Mouse (Mus musculus): ENCODE data around the gene Eif2ak4. TPM values are rescaled to one million over a fixed set of nuclear protein-coding genes. Genes with fewer than 3 reads are reported as not detected.

Eif2ak4 gene
- polyA plus RNA-seq, 1 experiment from 2014 or later, result 14.8 TPM

- H3K4me1 ChIP-seq (replicated peaks), result peaks cover 16% of the 10 kb centered on the region
- ATAC-seq (ENCODE audit: insufficient number of reproducible peaks, insufficient read depth, low FRiP score, low TSS enrichment, low read depth), result peak; percentile 83
- no peak overlapping the region for H3K27ac ChIP-seq
- peak overlapping the region; percentile 46 for H3K9ac ChIP-seq (replicated peaks)
- WGBS, result 4% methylated on average over 43 of the region's 43 CpGs
- no peaks in the 10 kb centered on the region for H3K9me3 ChIP-seq
- H3K36me3 ChIP-seq, result no peaks in the 10 kb centered on the region
- H3K4me3 ChIP-seq (replicated peaks), result peak overlapping the region; percentile 53
- H3K27me3 ChIP-seq, result peaks cover 34% of the 10 kb centered on the region
- H3K4me2 ChIP-seq, result peak overlapping the region; percentile 97
Observed at GRCm38 (mm10) chr2:118373572-118374279, 14.7 kb upstream of the Eif2ak4 start.

GRCm38 (mm10) chr2:118375522-118375921, 12.9 kb upstream of the Eif2ak4 start:
- no peak overlapping the region for H3K4me3 ChIP-seq (replicated peaks)
- no peak for ATAC-seq (ENCODE audit: insufficient number of reproducible peaks, insufficient read depth, low FRiP score, low TSS enrichment, low read depth)
- WGBS, result 83% methylated on average over 1 of the region's 1 CpGs
- peaks cover 16% of the 10 kb centered on the region for H3K4me1 ChIP-seq (replicated peaks)
- H3K9me3 ChIP-seq, result no peaks in the 10 kb centered on the region
- H3K27me3 ChIP-seq, result peaks cover 26% of the 10 kb centered on the region
- H3K36me3 ChIP-seq, result no peaks in the 10 kb centered on the region
- no peak overlapping the region for H3K4me2 ChIP-seq
- H3K9ac ChIP-seq (replicated peaks), result no peak overlapping the region
- no peak overlapping the region for H3K27ac ChIP-seq

DNA sequence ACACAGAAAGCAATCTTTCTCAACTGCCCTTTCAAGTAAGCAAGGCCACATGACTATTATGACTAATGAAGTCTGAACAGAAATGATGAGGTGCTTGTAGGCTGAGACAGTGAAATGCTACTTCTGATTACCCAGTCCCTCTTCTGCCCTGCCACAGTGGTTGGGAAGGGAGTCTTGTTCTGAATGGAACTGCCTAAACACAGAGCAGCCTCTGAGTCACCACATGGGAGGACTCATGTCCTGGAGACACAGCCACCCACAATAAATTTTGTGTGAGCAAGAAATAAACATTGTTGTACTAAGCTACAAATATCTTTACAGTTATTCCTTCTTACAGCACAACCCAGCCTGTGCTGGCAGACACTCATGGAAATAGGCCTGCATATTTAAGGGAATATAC, 12.5 kb upstream of the Eif2ak4 start:
- Histone ChIP-seq H3K36me3 (no peaks in the 10 kb centered on the region), H3K27ac (no peak overlapping the region), H3K9me3 (no peaks in the 10 kb centered on the region), H3K9ac (replicated peaks) (no peak overlapping the region), H3K4me2 (no peak overlapping the region), H3K4me3 (replicated peaks) (no peak overlapping the region), H3K27me3 (peaks cover 23% of the 10 kb centered on the region), H3K4me1 (replicated peaks) (peaks cover 16% of the 10 kb centered on the region)
- ATAC-seq (ENCODE audit: insufficient number of reproducible peaks, insufficient read depth, low FRiP score, low TSS enrichment, low read depth), result no peak

GRCm38 (mm10) chr2:118379756-118380155, 8.7 kb upstream of the Eif2ak4 start:
- Histone ChIP-seq H3K36me3 (no peaks in the 10 kb centered on the region), H3K9ac (replicated peaks) (no peak overlapping the region), H3K4me1 (replicated peaks) (no peaks in the 10 kb centered on the region), H3K4me3 (replicated peaks) (no peak overlapping the region), H3K9me3 (no peaks in the 10 kb centered on the region), H3K27ac (no peak overlapping the region), H3K27me3 (no peaks in the 10 kb centered on the region), H3K4me2 (no peak overlapping the region)
- WGBS, result 73% methylated on average over 1 of the region's 1 CpGs
- ATAC-seq (ENCODE audit: insufficient number of reproducible peaks, insufficient read depth, low FRiP score, low TSS enrichment, low read depth), result no peak

GRCm38 (mm10) chr2:118383387-118383786, 5.0 kb upstream of the Eif2ak4 start:
- no peak overlapping the region for H3K27ac ChIP-seq
- WGBS, result 67% methylated on average over 5 of the region's 5 CpGs
- no peaks in the 10 kb centered on the region for H3K4me1 ChIP-seq (replicated peaks)
- H3K4me3 ChIP-seq (replicated peaks), result no peak overlapping the region
- no peak overlapping the region for H3K4me2 ChIP-seq
- H3K36me3 ChIP-seq, result no peaks in the 10 kb centered on the region
- no peak overlapping the region for H3K9ac ChIP-seq (replicated peaks)
- no peaks in the 10 kb centered on the region for H3K27me3 ChIP-seq
- no peaks in the 10 kb centered on the region for H3K9me3 ChIP-seq
- no peak for ATAC-seq (ENCODE audit: insufficient number of reproducible peaks, insufficient read depth, low FRiP score, low TSS enrichment, low read depth)

GRCm38 (mm10) chr2:118389569-118389968, 1.2 kb downstream of the Eif2ak4 start:
- WGBS, result 65% methylated on average over 3 of the region's 3 CpGs
- Histone ChIP-seq H3K4me3 (replicated peaks) (peak overlapping the region; percentile 77), H3K27me3 (no peaks in the 10 kb centered on the region), H3K9ac (replicated peaks) (no peak overlapping the region; the same call in 1 of the 2 replicates), H3K4me1 (replicated peaks) (peaks cover 12% of the 10 kb centered on the region), H3K36me3 (no peaks in the 10 kb centered on the region), H3K9me3 (no peaks in the 10 kb centered on the region), H3K27ac (no peak overlapping the region), H3K4me2 (peak overlapping the region; percentile 75)
- no peak for ATAC-seq (ENCODE audit: insufficient number of reproducible peaks, insufficient read depth, low FRiP score, low TSS enrichment, low read depth)

- Histone ChIP-seq H3K4me1 (replicated peaks) (peaks cover 12% of the 10 kb centered on the region), H3K27ac (no peak overlapping the region), H3K9ac (replicated peaks) (no peak overlapping the region), H3K4me2 (peak overlapping the region; percentile 75), H3K36me3 (no peaks in the 10 kb centered on the region), H3K9me3 (no peaks in the 10 kb centered on the region), H3K4me3 (replicated peaks) (no peak overlapping the region), H3K27me3 (no peaks in the 10 kb centered on the region)
- WGBS, result 88% methylated on average over 5 of the region's 5 CpGs
- no peak for ATAC-seq (ENCODE audit: insufficient number of reproducible peaks, insufficient read depth, low FRiP score, low TSS enrichment, low read depth)
Observed at GRCm38 (mm10) chr2:118390072-118390471, 1.7 kb downstream of the Eif2ak4 start.

DNA sequence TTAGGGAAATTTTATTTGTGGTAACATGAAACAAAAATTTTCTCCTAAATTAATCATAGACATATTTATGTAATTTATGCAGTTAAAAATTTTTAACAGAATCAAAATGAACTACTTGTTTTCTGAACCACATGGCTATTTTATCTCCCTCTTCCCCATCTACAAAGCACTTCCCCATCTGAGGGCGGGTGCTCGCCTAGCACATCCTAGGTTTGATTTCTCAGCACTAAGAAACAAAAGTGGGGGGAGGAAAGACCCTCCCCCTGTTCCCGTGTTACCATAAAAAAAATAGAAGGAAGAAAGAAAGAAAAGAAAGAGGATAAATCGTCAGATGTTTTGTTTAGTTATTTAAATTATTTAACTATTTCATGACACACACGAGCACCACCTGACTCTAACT, 2.8 kb downstream of the Eif2ak4 start:
- 85% methylated on average over 5 of the region's 5 CpGs for WGBS
- no peak for ATAC-seq (ENCODE audit: insufficient number of reproducible peaks, insufficient read depth, low FRiP score, low TSS enrichment, low read depth)
- H3K36me3 ChIP-seq, result no peaks in the 10 kb centered on the region
- H3K4me1 ChIP-seq (replicated peaks), result peaks cover 12% of the 10 kb centered on the region
- H3K4me3 ChIP-seq (replicated peaks), result no peak overlapping the region
- no peak overlapping the region for H3K9ac ChIP-seq (replicated peaks)
- H3K27me3 ChIP-seq, result no peaks in the 10 kb centered on the region
- H3K27ac ChIP-seq, result no peak overlapping the region
- H3K9me3 ChIP-seq, result no peaks in the 10 kb centered on the region
- H3K4me2 ChIP-seq, result no peak overlapping the region

- ATAC-seq (ENCODE audit: insufficient number of reproducible peaks, insufficient read depth, low FRiP score, low TSS enrichment, low read depth), result no peak
- no peaks in the 10 kb centered on the region for H3K9me3 ChIP-seq
- H3K36me3 ChIP-seq, result peaks cover 27% of the 10 kb centered on the region
- no peak overlapping the region for H3K27ac ChIP-seq
- H3K4me2 ChIP-seq, result no peak overlapping the region
- H3K9ac ChIP-seq (replicated peaks), result no peak overlapping the region
- H3K4me3 ChIP-seq (replicated peaks), result no peak overlapping the region
- no peaks in the 10 kb centered on the region for H3K4me1 ChIP-seq (replicated peaks)
- H3K27me3 ChIP-seq, result no peaks in the 10 kb centered on the region
- 89% methylated on average over 5 of the region's 5 CpGs for WGBS
Observed at GRCm38 (mm10) chr2:118399751-118400150, 11.3 kb downstream of the Eif2ak4 start.

DNA sequence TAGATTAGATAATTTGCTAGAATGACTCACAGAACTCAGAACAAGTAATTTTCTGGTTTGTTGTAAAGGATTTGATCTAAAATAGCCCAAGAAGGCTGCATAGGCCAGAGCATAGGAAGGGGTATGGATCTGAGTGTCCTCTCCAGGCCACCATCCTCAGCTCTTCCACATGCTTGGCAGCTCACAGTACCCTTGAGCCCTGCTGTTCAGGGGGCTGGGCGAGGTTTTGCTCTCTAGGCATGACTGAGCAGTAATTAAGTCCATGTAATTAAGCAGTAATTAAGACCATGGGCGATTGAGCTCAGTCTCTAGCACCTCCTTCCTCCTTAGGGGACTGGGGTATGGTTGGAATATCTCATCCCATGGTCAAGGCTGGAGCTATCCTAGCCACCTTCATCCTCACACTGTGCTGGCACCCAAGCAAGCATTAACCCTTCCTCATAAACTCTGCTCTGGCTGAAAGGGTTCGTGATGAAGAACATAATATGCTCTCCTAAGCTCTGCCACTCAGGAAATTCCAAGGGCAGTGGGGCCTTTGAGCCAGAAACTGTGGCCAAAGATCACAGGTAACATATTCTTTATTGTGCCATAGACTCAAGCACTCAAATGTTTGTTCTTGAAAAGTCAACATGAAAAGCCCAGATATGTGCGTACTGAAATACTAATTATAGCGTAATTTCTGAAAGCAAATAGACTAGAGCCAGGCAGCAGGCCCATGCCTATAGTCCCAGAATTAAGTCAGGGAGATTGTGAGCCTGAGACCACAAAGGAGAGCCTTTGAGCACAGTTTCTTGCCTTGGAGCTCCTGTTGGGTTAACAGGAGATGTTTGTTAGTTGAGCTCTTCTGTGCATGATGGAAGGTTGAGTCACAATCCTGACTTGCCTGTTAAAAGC, 13.7 kb downstream of the Eif2ak4 start:
- no peak for ATAC-seq (ENCODE audit: insufficient number of reproducible peaks, insufficient read depth, low FRiP score, low TSS enrichment, low read depth)
- H3K27ac ChIP-seq, result no peak overlapping the region
- no peaks in the 10 kb centered on the region for H3K27me3 ChIP-seq
- 78% methylated on average over 5 of the region's 5 CpGs for WGBS
- no peak overlapping the region for H3K9ac ChIP-seq (replicated peaks)
- no peak overlapping the region for H3K4me2 ChIP-seq
- H3K4me3 ChIP-seq (replicated peaks), result no peak overlapping the region
- no peaks in the 10 kb centered on the region for H3K4me1 ChIP-seq (replicated peaks)
- no peaks in the 10 kb centered on the region for H3K9me3 ChIP-seq
- peaks cover 39% of the 10 kb centered on the region for H3K36me3 ChIP-seq

DNA sequence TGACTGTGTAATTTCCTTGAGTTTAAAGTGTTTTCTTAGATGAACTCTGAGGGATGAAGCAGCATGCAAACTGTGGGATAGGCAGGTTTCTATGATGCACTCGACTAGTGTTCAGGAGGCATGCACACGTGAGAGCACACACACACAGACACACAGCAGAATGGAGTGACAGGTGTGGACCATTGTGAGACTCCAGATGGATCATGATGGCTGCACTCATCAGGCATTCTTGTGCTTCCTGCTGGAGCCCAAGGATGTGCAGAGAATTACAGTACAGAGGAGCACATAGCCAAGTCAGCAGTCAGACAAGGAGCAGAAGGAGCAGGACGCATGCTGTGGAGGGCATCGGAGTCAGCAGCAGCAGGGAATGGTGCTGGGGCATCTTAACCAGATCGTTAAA, 15.9 kb downstream of the Eif2ak4 start:
- ATAC-seq (ENCODE audit: insufficient number of reproducible peaks, insufficient read depth, low FRiP score, low TSS enrichment, low read depth), result no peak
- Histone ChIP-seq H3K4me1 (replicated peaks) (no peaks in the 10 kb centered on the region), H3K27ac (no peak overlapping the region), H3K9me3 (no peaks in the 10 kb centered on the region), H3K9ac (replicated peaks) (no peak overlapping the region), H3K27me3 (no peaks in the 10 kb centered on the region), H3K36me3 (peaks cover 52% of the 10 kb centered on the region), H3K4me3 (replicated peaks) (no peak overlapping the region), H3K4me2 (no peak overlapping the region)
- WGBS, result 82% methylated on average over 5 of the region's 5 CpGs

All from limb, embryonic 12.5 days (tissue).